Mouse (Mus musculus) forebrain, embryonic 16.5 days (tissue): Measurements from ENCODE around the gene Tcp11l1. TPM values are rescaled to one million over a fixed set of nuclear protein-coding genes. Genes with fewer than 3 reads are reported as not detected.

Experiments
- ATAC-seq: fragments of 200-750 bp; cut with Nextera tagmentation; 2 replicates; pipeline ENCODE4 v1.8.0; 2017; ENCODE audit warnings: mild to moderate bottlenecking, moderate library complexity
- H3K27ac ChIP-seq: fragments of 300-500 bp; sonication (generic); 2 replicates; pipeline ENCODE4 v1.5.1; 2014; ENCODE audit warnings: low read length, control low read depth
- H3K27me3 ChIP-seq: fragments of 300-500 bp; sonication (generic); replicated peaks from 2 replicates; pipeline ENCODE4 v1.6.1; 2014; ENCODE audit warnings: low read length; ENCODE audit not compliant: control insufficient read depth, insufficient read depth
- H3K36me3 ChIP-seq: fragments of 300-500 bp; sonication (generic); 2 replicates; pipeline ENCODE4 v1.6.1; 2014; ENCODE audit not compliant: control insufficient read depth, insufficient read depth
- H3K4me1 ChIP-seq: fragments of 300-500 bp; sonication (generic); replicated peaks from 2 replicates; pipeline ENCODE4 v1.6.1; 2014; ENCODE audit warnings: low read length; ENCODE audit not compliant: control insufficient read depth, insufficient read depth
- H3K4me2 ChIP-seq: fragments of 300-500 bp; sonication (generic); 2 replicates; pipeline ENCODE4 v1.6.1; 2014; ENCODE audit warnings: mild to moderate bottlenecking, low read length, control low read depth
- H3K4me3 ChIP-seq: fragments of 300-500 bp; sonication (generic); replicated peaks from 2 replicates; pipeline ENCODE4 v1.5.1; 2014; ENCODE audit warnings: mild to moderate bottlenecking, low read length, control low read depth
- H3K9ac ChIP-seq: fragments of 300-500 bp; sonication (generic); replicated peaks from 2 replicates; pipeline ENCODE4 v1.6.1; 2014; ENCODE audit warnings: low read depth, low read length, control low read depth
- H3K9me3 ChIP-seq: fragments of 300-500 bp; sonication (generic); 2 replicates; pipeline ENCODE4 v1.6.1; 2016; ENCODE audit warnings: low read length; ENCODE audit not compliant: control insufficient read depth
- WGBS: fragments of 180-500 bp; shearing (Covaris S2); extraction: QIAGEN DNeasy Blood & Tissue Kit; methylation state at CpG from one replicate; pipeline ENCODE4 v1.1.7; 2014; 5-methylcytosine and 5-hydroxymethylcytosine counted together
- polyA plus RNA-seq: library from polyadenylated mRNA; unstranded; fragments of >200 nt; fragmentation: Nextera tagmentation; extraction: Ambion mirVana; gene quantifications from 2 replicates; pipeline ENCODE4 v1.2.1, GENCODE M21; 2015

Tcp11l1 gene
- polyA plus RNA-seq, 1 experiment from 2014 or later = 54.0 TPM

DNA sequence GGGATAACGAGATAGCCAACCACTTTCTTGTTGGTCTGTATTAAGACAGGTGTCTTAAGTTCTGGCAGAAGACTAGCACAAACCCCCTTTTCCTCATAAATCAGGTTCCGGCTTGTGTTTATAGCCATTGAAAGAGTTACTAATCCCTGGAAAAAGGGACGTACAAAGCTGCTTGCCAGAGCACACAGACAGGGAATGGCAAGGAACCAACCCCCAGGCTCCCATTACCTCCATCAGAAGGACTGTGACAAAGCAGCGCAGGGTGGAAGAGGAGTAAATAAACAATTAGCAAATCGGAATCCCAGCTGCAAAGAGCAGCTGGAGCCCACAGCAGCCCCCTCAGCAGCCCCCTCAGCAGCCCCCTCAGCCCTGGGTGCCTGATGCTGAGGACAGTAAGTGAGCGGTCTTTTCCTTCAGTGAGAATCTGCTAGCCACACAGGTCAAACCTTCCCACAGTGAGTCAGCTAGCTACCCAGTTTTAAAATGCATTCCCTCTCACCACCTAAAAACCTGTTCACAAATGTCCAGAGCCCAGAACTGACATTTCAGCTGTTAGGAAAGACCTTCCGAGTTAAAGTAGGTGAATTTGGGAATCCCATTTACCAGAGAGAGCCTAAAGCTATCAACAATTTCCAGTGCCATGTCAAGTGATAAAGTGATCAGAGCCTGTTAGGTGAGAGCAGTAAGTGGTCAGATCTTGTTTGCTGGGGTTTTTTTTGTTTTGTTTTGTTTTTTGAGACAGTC is 29.2 kb upstream of the Tcp11l1 start:
- H3K9me3 ChIP-seq = no peaks in the 10 kb centered on the region
- peaks cover 19% of the 10 kb centered on the region for H3K4me1 ChIP-seq
- 11% methylated on average over 7 of the region's 7 CpGs for WGBS
- H3K27me3 ChIP-seq = peaks cover 2% of the 10 kb centered on the region
- H3K4me2 ChIP-seq = no peak overlapping the region; the same call in 1 of the 2 replicates
- no peaks in the 10 kb centered on the region for H3K36me3 ChIP-seq
- no peak overlapping the region for H3K9ac ChIP-seq
- ATAC-seq = peak; percentile 41; the same call in 1 of the 2 replicates
- H3K27ac ChIP-seq = no peak overlapping the region
- H3K4me3 ChIP-seq = no peak overlapping the region

GRCm38 (mm10) chr2:104740248-104740949 is 28.4 kb upstream of the Tcp11l1 start:
- no peak overlapping the region for H3K4me3 ChIP-seq
- peaks cover 19% of the 10 kb centered on the region for H3K4me1 ChIP-seq
- H3K9me3 ChIP-seq = no peaks in the 10 kb centered on the region
- no peak overlapping the region for H3K9ac ChIP-seq
- ATAC-seq = no peak
- H3K36me3 ChIP-seq = no peaks in the 10 kb centered on the region
- no peak overlapping the region for H3K27ac ChIP-seq
- no peak overlapping the region for H3K4me2 ChIP-seq
- peaks cover 2% of the 10 kb centered on the region for H3K27me3 ChIP-seq
- 43% methylated on average over 7 of the region's 7 CpGs for WGBS

DNA sequence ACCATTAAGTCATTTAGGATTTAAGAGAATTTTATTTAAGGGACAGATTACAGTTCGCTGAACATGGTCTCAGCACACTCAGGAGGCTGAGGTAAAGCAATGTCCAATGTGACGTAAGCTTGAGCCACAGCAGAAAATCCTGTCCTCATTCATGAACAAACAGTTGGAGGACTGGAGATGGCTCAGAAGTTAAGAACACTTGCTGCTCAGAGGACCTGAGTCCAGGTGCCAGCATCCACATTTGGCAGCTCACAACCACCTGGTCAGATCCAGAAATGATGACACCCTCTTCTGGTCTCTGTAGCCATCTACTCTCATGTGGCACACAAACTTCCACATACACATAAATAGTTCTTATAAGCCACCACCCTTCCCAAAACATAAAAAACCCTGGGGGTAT is 27.7 kb upstream of the Tcp11l1 start:
- Histone ChIP-seq H3K27me3 (peaks cover 2% of the 10 kb centered on the region), H3K4me1 (peaks cover 19% of the 10 kb centered on the region), H3K4me2 (no peak overlapping the region), H3K4me3 (no peak overlapping the region), H3K9me3 (no peaks in the 10 kb centered on the region), H3K9ac (no peak overlapping the region), H3K27ac (no peak overlapping the region), H3K36me3 (no peaks in the 10 kb centered on the region)
- 90% methylated on average over 2 of the region's 2 CpGs for WGBS
- no peak for ATAC-seq

GRCm38 (mm10) chr2:104736241-104736640 is 24.3 kb upstream of the Tcp11l1 start:
- H3K4me1 ChIP-seq = peaks cover 4% of the 10 kb centered on the region; the same call in 1 of the 2 replicates
- no peak overlapping the region for H3K4me3 ChIP-seq
- no peak overlapping the region for H3K4me2 ChIP-seq
- H3K9me3 ChIP-seq = no peaks in the 10 kb centered on the region
- H3K9ac ChIP-seq = no peak overlapping the region
- H3K27ac ChIP-seq = no peak overlapping the region
- WGBS = 55% methylated on average over 7 of the region's 7 CpGs
- H3K27me3 ChIP-seq = no peaks in the 10 kb centered on the region
- H3K36me3 ChIP-seq = no peaks in the 10 kb centered on the region
- no peak for ATAC-seq

DNA sequence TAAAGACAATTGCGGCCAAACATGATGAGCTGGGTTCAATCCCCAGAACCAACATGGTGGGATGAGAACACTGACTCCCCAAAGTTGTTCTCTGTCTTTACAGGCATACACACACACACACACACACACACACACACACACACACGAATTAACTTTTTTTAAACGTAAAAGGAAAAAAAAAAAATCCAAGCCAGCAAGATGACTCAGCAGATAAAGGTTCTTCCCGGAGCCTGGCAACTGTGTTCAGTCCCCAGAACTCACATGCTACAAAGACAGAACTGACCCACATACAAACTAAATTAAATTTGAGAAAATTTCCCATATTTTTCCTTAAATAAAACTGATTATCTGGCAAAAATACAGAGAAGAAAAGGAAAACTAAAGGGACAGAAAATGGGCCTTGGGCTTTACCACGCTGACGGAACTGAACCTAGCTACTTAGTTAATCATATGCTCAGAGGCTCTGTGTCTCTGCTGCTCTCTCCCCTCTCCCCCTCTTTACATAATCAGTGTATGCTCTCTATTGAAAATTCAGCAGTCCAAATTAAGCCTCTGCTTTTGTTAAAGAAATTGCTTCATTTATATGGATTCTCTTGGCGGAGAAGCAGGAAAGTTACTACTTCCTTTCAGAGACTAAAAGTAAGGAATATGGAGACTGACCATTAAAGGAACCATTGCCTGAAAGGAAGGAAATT is 20.7 kb upstream of the Tcp11l1 start:
- ATAC-seq = peak; percentile 50; the same call in 1 of the 2 replicates
- Histone ChIP-seq H3K27me3 (no peaks in the 10 kb centered on the region), H3K9me3 (no peaks in the 10 kb centered on the region), H3K27ac (no peak overlapping the region), H3K36me3 (no peaks in the 10 kb centered on the region), H3K4me2 (no peak overlapping the region), H3K4me3 (no peak overlapping the region), H3K9ac (no peak overlapping the region), H3K4me1 (no peaks in the 10 kb centered on the region; the same call in 1 of the 2 replicates)
- WGBS = 44% methylated on average over 6 of the region's 7 CpGs

GRCm38 (mm10) chr2:104732033-104732444 is 20.1 kb upstream of the Tcp11l1 start:
- no peaks in the 10 kb centered on the region for H3K27me3 ChIP-seq
- no peak overlapping the region for H3K27ac ChIP-seq
- no peaks in the 10 kb centered on the region; the same call in 1 of the 2 replicates for H3K4me1 ChIP-seq
- no peaks in the 10 kb centered on the region for H3K36me3 ChIP-seq
- H3K9ac ChIP-seq = no peak overlapping the region
- WGBS = 86% methylated on average over 9 of the region's 9 CpGs
- H3K4me3 ChIP-seq = no peak overlapping the region
- ATAC-seq = no peak
- H3K9me3 ChIP-seq = no peaks in the 10 kb centered on the region
- no peak overlapping the region for H3K4me2 ChIP-seq

DNA sequence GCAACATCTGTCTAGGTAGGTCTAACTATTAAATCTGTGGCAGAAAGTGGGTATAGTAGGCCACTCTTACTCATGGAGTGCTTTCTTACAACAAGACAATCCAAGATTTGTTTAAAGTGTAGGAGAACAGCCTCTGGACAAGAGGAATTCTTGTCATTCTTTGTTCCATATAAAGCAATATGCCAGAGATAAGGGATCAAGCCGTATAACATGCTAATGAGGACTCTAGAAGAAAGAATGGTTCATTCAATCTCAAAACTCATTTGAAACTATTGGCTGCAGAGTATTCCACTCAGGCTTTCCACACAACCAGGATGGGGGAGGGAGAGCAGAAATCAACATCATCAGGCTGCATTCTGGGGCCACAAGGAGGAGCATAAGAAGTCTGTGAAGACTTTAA is 15.4 kb upstream of the Tcp11l1 start:
- no peak for ATAC-seq
- H3K36me3 ChIP-seq = no peaks in the 10 kb centered on the region
- H3K4me3 ChIP-seq = no peak overlapping the region
- no peak overlapping the region for H3K27ac ChIP-seq
- no peaks in the 10 kb centered on the region for H3K9me3 ChIP-seq
- no peak overlapping the region for H3K4me2 ChIP-seq
- WGBS = 37% methylated on average over 1 of the region's 1 CpGs
- no peaks in the 10 kb centered on the region for H3K27me3 ChIP-seq
- no peak overlapping the region for H3K9ac ChIP-seq
- no peaks in the 10 kb centered on the region for H3K4me1 ChIP-seq

DNA sequence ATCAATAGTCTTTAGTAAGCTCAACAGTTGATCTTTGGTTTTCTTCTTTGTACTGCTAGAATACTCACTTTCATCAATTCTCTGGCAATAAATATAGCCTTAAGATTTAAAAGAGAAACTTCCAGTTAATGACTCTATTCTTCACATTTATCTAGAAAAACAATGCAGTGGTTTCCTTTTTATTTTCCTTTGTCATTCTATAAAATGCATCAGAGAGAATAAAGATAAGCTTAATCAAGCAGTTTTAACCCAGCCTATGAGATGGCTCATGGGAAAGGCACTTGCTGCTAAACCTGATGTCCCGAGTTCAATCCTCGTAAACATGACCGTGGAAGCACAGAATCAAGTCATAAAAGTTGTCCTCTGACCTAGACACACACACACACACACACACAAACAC is 10.1 kb upstream of the Tcp11l1 start:
- Histone ChIP-seq H3K9me3 (no peaks in the 10 kb centered on the region), H3K4me1 (no peaks in the 10 kb centered on the region), H3K36me3 (no peaks in the 10 kb centered on the region), H3K4me2 (no peak overlapping the region), H3K4me3 (no peak overlapping the region), H3K9ac (no peak overlapping the region), H3K27ac (no peak overlapping the region), H3K27me3 (no peaks in the 10 kb centered on the region)
- no peak for ATAC-seq
- WGBS = 85% methylated on average over 3 of the region's 3 CpGs

DNA sequence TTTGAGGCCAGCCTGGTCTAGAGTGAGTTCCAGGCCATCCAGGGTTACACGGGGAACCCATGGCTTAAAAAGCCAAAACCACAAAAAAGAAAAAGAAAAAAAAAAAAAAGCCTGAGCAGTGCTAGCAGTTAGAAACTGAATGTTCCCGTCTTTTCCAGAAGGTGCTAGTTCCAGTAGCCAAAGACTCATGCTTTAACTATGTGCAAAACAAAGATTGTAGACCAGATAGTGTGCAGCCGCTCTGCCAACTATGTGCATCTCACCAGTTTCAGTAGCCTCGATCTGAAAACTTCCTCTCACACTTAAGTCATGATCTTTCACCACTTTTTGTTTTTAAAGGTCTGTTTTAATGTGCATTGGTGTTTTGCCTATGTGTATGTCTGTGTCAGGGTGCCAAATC is 5.9 kb upstream of the Tcp11l1 start:
- ATAC-seq = no peak
- H3K4me1 ChIP-seq = 0 out of 2 replicates have a peak, but pooled peaks cover 2% of the 10 kb centered on the region
- WGBS = 84% methylated on average over 4 of the region's 4 CpGs
- H3K27ac ChIP-seq = no peak overlapping the region
- H3K27me3 ChIP-seq = no peaks in the 10 kb centered on the region
- H3K36me3 ChIP-seq = no peaks in the 10 kb centered on the region
- no peak overlapping the region for H3K4me3 ChIP-seq
- no peak overlapping the region for H3K4me2 ChIP-seq
- H3K9me3 ChIP-seq = no peaks in the 10 kb centered on the region
- H3K9ac ChIP-seq = no peak overlapping the region
